In the genomic region with DNA sequence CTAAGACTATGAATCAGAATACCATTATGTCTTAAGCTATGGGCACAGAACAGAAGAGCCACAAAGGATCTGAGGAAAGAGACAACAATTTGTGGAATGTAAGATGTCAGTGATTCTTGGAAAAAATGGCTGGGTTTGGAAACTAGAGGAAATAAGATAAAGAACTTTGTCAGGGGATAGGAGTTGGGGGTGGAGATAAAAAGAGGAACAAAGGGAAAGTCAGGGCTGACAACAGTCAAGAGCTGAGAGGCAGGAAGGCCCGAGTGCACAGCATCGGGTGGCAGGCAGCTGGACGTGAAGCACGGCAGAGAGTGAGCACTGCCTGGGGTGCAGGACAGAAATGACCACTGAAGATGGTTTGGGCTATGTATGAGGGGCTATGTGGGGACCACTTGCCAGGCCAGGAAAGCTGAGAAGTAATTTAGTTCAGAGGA, we compare ENCODE assay signal across 12 mouse cellular contexts. TPM values are rescaled to one million over a fixed set of nuclear protein-coding genes. Genes with fewer than 3 reads are reported as not detected.
DNase-seq lines count a peak whose midpoint lies in the region; ATAC-seq and TF ChIP-seq lines count a peak whose summit lies in the region.
"Had no signal": no experiment of that assay in that cellular context is flagged by ENCODE, and none has a peak within 500 bp of the region (broad histone marks: within the 10 kb centered on the region; RNA-seq: fewer than 3 reads in every experiment).

No protein-coding gene starts in this region.

- H3K4me3 ChIP-seq in forebrain, embryonic 10.5 days: no peak overlapping the region
- no peak overlapping the region for H3K4me3 ChIP-seq in forebrain, embryonic 15.5 days
- H3K4me3 ChIP-seq in liver, embryonic 14.5 days (ENCODE audit: insufficient read depth in 1 of 2, low read depth in 2 of 2, low read length in 2 of 2): no peak overlapping the region
- H3K4me3 ChIP-seq: embryonic facial prominence, embryonic 12.5 days; limb, embryonic 12.5 days; neural tube, embryonic 13.5 days had no signal

- no peak overlapping the region for H3K4me2 ChIP-seq in forebrain, embryonic 15.5 days (replicated peaks)
- peak overlapping the region; percentile 6 for H3K4me2 ChIP-seq in liver, embryonic 14.5 days (ENCODE audit: low read depth)
- H3K4me2 ChIP-seq: embryonic facial prominence, embryonic 12.5 days; limb, embryonic 12.5 days; neural tube, embryonic 13.5 days had no signal

- TF ChIP-seq EP300 in liver, embryonic 14.5 days (IDR thresholded peaks at IDR 0.05; ENCODE audit: low read depth): 0 out of 2 replicates have a peak, but pooled peaks have one; percentile 5

- H3K9ac ChIP-seq in forebrain, embryonic 15.5 days (replicated peaks): no peak overlapping the region
- H3K9ac ChIP-seq in liver, embryonic 14.5 days (replicated peaks): peak overlapping the region; percentile 71
- H3K9ac ChIP-seq: embryonic facial prominence, embryonic 12.5 days; limb, embryonic 12.5 days; neural tube, embryonic 13.5 days had no signal

- H3K27me3 ChIP-seq in forebrain, embryonic 10.5 days (ENCODE audit: poor library complexity, severe bottlenecking): no peaks in the 10 kb centered on the region
- no peaks in the 10 kb centered on the region for H3K27me3 ChIP-seq in forebrain, embryonic 15.5 days
- H3K27me3 ChIP-seq in liver, embryonic 14.5 days (ENCODE audit: control insufficient read depth, insufficient read depth, low read length): no peaks in the 10 kb centered on the region
- H3K27me3 ChIP-seq: embryonic facial prominence, embryonic 12.5 days; limb, embryonic 12.5 days; neural tube, embryonic 13.5 days had no signal

- H3K27ac ChIP-seq in forebrain, embryonic 10.5 days: peak overlapping the region; percentile 54; the same call in 1 of the 2 replicates
- H3K27ac ChIP-seq in forebrain, embryonic 15.5 days (replicated peaks): no peak overlapping the region
- peak overlapping the region; percentile 94 for H3K27ac ChIP-seq in liver, embryonic 14.5 days
- H3K27ac ChIP-seq: embryonic facial prominence, embryonic 12.5 days; limb, embryonic 12.5 days; neural tube, embryonic 13.5 days had no signal

- peaks cover 82% of the 10 kb centered on the region for H3K36me3 ChIP-seq in forebrain, embryonic 10.5 days (replicated peaks)
- H3K36me3 ChIP-seq in forebrain, embryonic 15.5 days: peaks cover 68% of the 10 kb centered on the region
- H3K36me3 ChIP-seq in liver, embryonic 14.5 days (replicated peaks; ENCODE audit: control insufficient read depth, insufficient read depth, low read depth): no peaks in the 10 kb centered on the region; the same call in none of the 2 replicates

- TF ChIP-seq CTCF in liver, embryonic 14.5 days (IDR thresholded peaks at IDR 0.05; ENCODE audit: low read depth): no peak

- DNase-seq in forebrain, embryonic 10.5 days (ENCODE audit: extremely low spot score, low spot score): no peak
- peak; percentile 25 for DNase-seq in 3T3-L1 (ENCODE audit: low read depth, low spot score)
- peak; percentile 34 for DNase-seq in c-Kit-positive CD71-positive TER-119-positive erythroid progenitor cells, embryonic 14.5 days (ENCODE audit: low spot score)
- peak in 1 of 3 experiments; percentile 33 for DNase-seq in liver, embryonic 14.5 days (ENCODE audit: low read depth in 3 of 3, low spot score in 3 of 3)
- no peak for DNase-seq in frontal cortex, postnatal 14 days (ENCODE audit: low spot score in 2 of 2)
- DNase-seq: thymus, adult 2 months had no signal

- WGBS in forebrain, embryonic 10.5 days: 61% methylated on average over 4 of the region's 4 CpGs
- 58% methylated on average over 4 of the region's 4 CpGs for WGBS in forebrain, embryonic 15.5 days
- WGBS in liver, embryonic 14.5 days (ENCODE audit: insufficient replicate concordance): 6% methylated on average over 4 of the region's 4 CpGs

- no peak for ATAC-seq in forebrain, embryonic 15.5 days (replicated peaks)
- no peak for ATAC-seq in liver, embryonic 14.5 days (ENCODE audit: insufficient read depth)
- no peak for ATAC-seq in erythroid progenitor cell, adult 5-6 weeks (replicated peaks; ENCODE audit: low FRiP score, poor library complexity, severe bottlenecking)
- no peak for ATAC-seq in frontal cortex, adult (ENCODE audit: low TSS enrichment)

- no peaks in the 10 kb centered on the region for H3K9me3 ChIP-seq in forebrain, embryonic 10.5 days
- H3K9me3 ChIP-seq in forebrain, embryonic 15.5 days: no peaks in the 10 kb centered on the region
- no peaks in the 10 kb centered on the region for H3K9me3 ChIP-seq in liver, embryonic 14.5 days (ENCODE audit: control insufficient read depth, low read length)
- H3K9me3 ChIP-seq: embryonic facial prominence, embryonic 12.5 days; limb, embryonic 12.5 days; neural tube, embryonic 13.5 days had no signal

- peaks cover 4% of the 10 kb centered on the region; the same call in 1 of the 2 replicates for H3K4me1 ChIP-seq in forebrain, embryonic 10.5 days
- no peaks in the 10 kb centered on the region for H3K4me1 ChIP-seq in forebrain, embryonic 15.5 days
- peaks cover 29 to 34% of the 10 kb centered on the region in 2 experiments for H3K4me1 ChIP-seq in liver, embryonic 14.5 days (replicated peaks; ENCODE audit: control insufficient read depth in 2 of 2, insufficient read depth in 2 of 2, low read length in 1 of 2)
- H3K4me1 ChIP-seq: embryonic facial prominence, embryonic 12.5 days; limb, embryonic 12.5 days; neural tube, embryonic 13.5 days had no signal

RNA-seq across cellular contexts. Expression of a gene that starts 48.3 kb away (rescaled TPM):
- polyA plus RNA-seq in forebrain, embryonic 10.5 days (2016; fragmentation: Nextera tagmentation; extraction: Ambion mirVana): 33.0 and 36.9 TPM in 2 replicates
- polyA plus RNA-seq in forebrain, embryonic 15.5 days (2015; fragmentation: Nextera tagmentation; extraction: Ambion mirVana): 26.7 and 27.2 TPM in 2 replicates
- 4.0 and 4.9 TPM in 2 replicates for polyA plus RNA-seq in liver, embryonic 14.5 days (2012; rRNA removed)
- polyA plus RNA-seq in liver, embryonic 14.5 days (2014; fragmentation: Nextera tagmentation; extraction: Ambion mirVana): 4.5 and 5.3 TPM in 2 replicates
- 5.4 and 5.8 TPM in 2 replicates for total RNA-seq in erythroid progenitor cell, adult 5-6 weeks (2015; ENCODE audit: low replicate concordance)
- 1.2 and 2.2 TPM in 2 replicates for total RNA-seq in erythroid progenitor cell, adult 5-6 weeks (2017; ENCODE audit: low replicate concordance)

Comparison
In these comparisons a context has a peak if more than half of its experiments do, and no peak if none do; other contexts are left out.
1. DNase-seq: peak in 3T3-L1 (single experiment) and c-Kit-positive CD71-positive TER-119-positive erythroid progenitor cells, embryonic 14.5 days (single experiment); none in forebrain, embryonic 10.5 days (single experiment) and frontal cortex, postnatal 14 days (0 of 2).